In genomic region chr4:97730416-97730815, GRCm38 (mm10) we compare ENCODE assay signal across 22 mouse cellular contexts. TPM values are rescaled to one million over a fixed set of nuclear protein-coding genes. Genes with fewer than 3 reads are reported as not detected.
"Had no signal": no experiment of that assay in that cellular context is flagged by ENCODE, and none has a peak within 500 bp of the region (broad histone marks: within the 10 kb centered on the region; RNA-seq: fewer than 3 reads in every experiment).

No protein-coding gene starts in this region.

- H3K9ac ChIP-seq: liver, postnatal 0 days; midbrain, embryonic 12.5 days; neural tube, embryonic 13.5 days; neural tube, embryonic 15.5 days had no signal

- H3K9me3 ChIP-seq: midbrain, embryonic 10.5 days; midbrain, embryonic 12.5 days; neural tube, embryonic 13.5 days; neural tube, embryonic 15.5 days had no signal

- H3K4me3 ChIP-seq: midbrain, embryonic 10.5 days; midbrain, embryonic 12.5 days; myocyte; neural tube, embryonic 13.5 days; neural tube, embryonic 15.5 days had no signal

- ATAC-seq: liver, postnatal 0 days; midbrain, embryonic 16.5 days had no signal

- H3K4me2 ChIP-seq: midbrain, embryonic 12.5 days; neural tube, embryonic 13.5 days; neural tube, embryonic 15.5 days had no signal

- H3K36me3 ChIP-seq: midbrain, embryonic 10.5 days; midbrain, embryonic 12.5 days; neural tube, embryonic 13.5 days; neural tube, embryonic 15.5 days had no signal

- H3K27me3 ChIP-seq: midbrain, embryonic 12.5 days; neural tube, embryonic 13.5 days; neural tube, embryonic 15.5 days had no signal

- H3K4me1 ChIP-seq: midbrain, embryonic 10.5 days; midbrain, embryonic 12.5 days; neural tube, embryonic 13.5 days; neural tube, embryonic 15.5 days had no signal

- DNase-seq: liver, postnatal 0 days; lung, adult 2 months; lung, postnatal 10 days; midbrain, embryonic 14.5 days; retina, postnatal 1 day; right cerebral cortex, adult 18-20 months; right cerebral cortex, postnatal 25 days; right cerebral cortex, postnatal 4 days; spleen, adult 18-20 months; thymus, adult 18-20 months; thymus, postnatal 14 days; thymus, postnatal 36 days had no signal

- H3K27ac ChIP-seq: macrophage; midbrain, embryonic 10.5 days; midbrain, embryonic 12.5 days; neural tube, embryonic 13.5 days; neural tube, embryonic 15.5 days had no signal

RNA-seq across cellular contexts. Expression of gene E130114P18Rik, which starts 47.5 kb away (rescaled TPM):
- total RNA-seq: megakaryocyte, adult 5-6 weeks; megakaryocyte-erythroid progenitor cell, adult 5-6 weeks had no signal
- polyA plus RNA-seq: liver, postnatal 0 days; macrophage; myocyte; small intestine, adult 2 months had no signal
